Mouse (Mus musculus): ENCODE data around the gene Nfkb1. TPM values are rescaled to one million over a fixed set of nuclear protein-coding genes. Genes with fewer than 3 reads are reported as not detected.
A peak's percentile ranks its signal among the peaks of the same experiment; 100 is the strongest.

Gene Nfkb1
- polyA plus RNA-seq (2016; fragmentation: Nextera tagmentation; extraction: Ambion mirVana), result 9.4 and 11.1 TPM in 2 replicates

DNA sequence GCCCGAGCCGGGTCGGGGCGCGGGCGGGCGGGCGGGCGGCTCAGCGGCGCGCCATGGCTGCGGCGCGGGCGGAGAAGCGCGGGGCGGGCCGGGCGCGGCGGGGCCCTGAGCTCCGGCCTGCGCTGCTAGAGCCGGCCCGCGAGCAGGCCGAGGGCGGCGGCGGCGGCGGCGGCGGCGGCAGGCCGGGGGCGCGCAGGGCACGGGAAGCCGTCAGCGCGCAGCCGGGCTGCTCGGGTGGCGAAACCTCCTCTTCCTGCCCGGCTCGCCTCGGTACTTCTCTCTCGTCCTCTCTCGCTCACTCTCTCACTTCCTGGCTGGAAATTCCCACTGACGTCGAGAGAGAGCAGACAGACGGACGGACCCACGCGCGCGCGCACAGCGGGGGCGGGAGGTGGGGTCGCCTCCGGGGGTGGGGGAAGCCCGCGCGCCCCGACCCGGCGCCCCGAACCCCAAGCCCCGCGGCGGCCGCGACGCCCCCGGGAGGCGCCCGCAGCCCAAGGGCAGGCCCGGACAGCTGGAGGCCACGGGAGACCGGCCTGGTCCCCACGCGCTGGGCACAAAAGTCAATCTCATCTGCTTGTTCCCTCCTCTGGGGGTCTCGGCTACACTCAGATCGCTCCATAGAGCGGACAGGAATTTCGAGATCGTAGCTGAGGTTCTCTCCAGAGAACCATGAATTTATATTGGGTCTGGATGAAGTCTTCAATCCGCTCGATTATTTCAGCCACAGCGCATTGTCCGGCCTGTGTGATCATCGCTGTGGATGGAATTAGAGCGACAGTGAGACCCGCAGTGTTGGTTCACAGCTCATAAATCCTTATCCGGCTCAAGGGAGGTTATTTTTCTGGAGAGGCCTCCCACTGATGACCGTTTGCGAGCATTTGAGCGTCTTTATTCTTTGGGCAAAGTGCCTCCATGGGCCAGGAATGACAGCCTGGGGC is at the start of gene Nfkb1:
Gene Nfkb1, minus strand, starts transcription at position 357 of the 941 bp plus-strand sequence.
- H3K4me3 ChIP-seq, result peak within 1 kb of the TSS; percentile 92
- H3K27ac ChIP-seq, result peak within 1 kb of the TSS; percentile 98
- DNase-seq (ENCODE audit: low spot score), result peak; percentile 70
- peaks cover 44% of the 10 kb centered on the region for H3K4me1 ChIP-seq (replicated peaks)
- H3K9me3 ChIP-seq, result peaks cover 5% of the 10 kb centered on the region
- no peaks in the 10 kb centered on the region for H3K27me3 ChIP-seq (ENCODE audit: insufficient read depth, poor library complexity, severe bottlenecking)
- WGBS, result 4% methylated on average over 102 of the region's 102 CpGs
- peaks cover 9% of the 10 kb centered on the region for H3K36me3 ChIP-seq

- no peak overlapping the region for H3K4me3 ChIP-seq
- H3K36me3 ChIP-seq, result no peaks in the 10 kb centered on the region
- H3K27ac ChIP-seq, result no peak overlapping the region
- WGBS, result 87% methylated on average over 8 of the region's 8 CpGs
- no peaks in the 10 kb centered on the region for H3K27me3 ChIP-seq (ENCODE audit: insufficient read depth, poor library complexity, severe bottlenecking)
- H3K9me3 ChIP-seq, result no peaks in the 10 kb centered on the region
- no peak for DNase-seq (ENCODE audit: low spot score)
- H3K4me1 ChIP-seq (replicated peaks), result no peaks in the 10 kb centered on the region; the same call in 1 of the 2 replicates
These were observed 49.4 kb upstream of the Nfkb1 start for GRCm38 (mm10) chr3:135740711-135741110.

GRCm38 (mm10) chr3:135734736-135735135 is 43.4 kb upstream of the Nfkb1 start:
- no peak for DNase-seq (ENCODE audit: low spot score)
- Histone ChIP-seq H3K4me1 (replicated peaks) (peaks cover 4% of the 10 kb centered on the region), H3K36me3 (no peaks in the 10 kb centered on the region), H3K27ac (no peak overlapping the region), H3K4me3 (no peak overlapping the region), H3K9me3 (no peaks in the 10 kb centered on the region), H3K27me3 (ENCODE audit: insufficient read depth, poor library complexity, severe bottlenecking) (no peaks in the 10 kb centered on the region)
- 80% methylated on average over 1 of the region's 1 CpGs for whole genome bisulfite sequencing

- H3K36me3 ChIP-seq, result no peaks in the 10 kb centered on the region
- no peak overlapping the region for H3K4me3 ChIP-seq
- peaks cover 4% of the 10 kb centered on the region; the same call in 1 of the 2 replicates for H3K4me1 ChIP-seq (replicated peaks)
- no peak for DNase-seq (ENCODE audit: low spot score)
- 92% methylated on average over 10 of the region's 10 CpGs for WGBS
- H3K27me3 ChIP-seq (ENCODE audit: insufficient read depth, poor library complexity, severe bottlenecking), result no peaks in the 10 kb centered on the region
- no peak overlapping the region for H3K27ac ChIP-seq
- no peaks in the 10 kb centered on the region for H3K9me3 ChIP-seq
These were observed 41.5 kb upstream of the Nfkb1 start for GRCm38 (mm10) chr3:135732747-135733445.

DNA sequence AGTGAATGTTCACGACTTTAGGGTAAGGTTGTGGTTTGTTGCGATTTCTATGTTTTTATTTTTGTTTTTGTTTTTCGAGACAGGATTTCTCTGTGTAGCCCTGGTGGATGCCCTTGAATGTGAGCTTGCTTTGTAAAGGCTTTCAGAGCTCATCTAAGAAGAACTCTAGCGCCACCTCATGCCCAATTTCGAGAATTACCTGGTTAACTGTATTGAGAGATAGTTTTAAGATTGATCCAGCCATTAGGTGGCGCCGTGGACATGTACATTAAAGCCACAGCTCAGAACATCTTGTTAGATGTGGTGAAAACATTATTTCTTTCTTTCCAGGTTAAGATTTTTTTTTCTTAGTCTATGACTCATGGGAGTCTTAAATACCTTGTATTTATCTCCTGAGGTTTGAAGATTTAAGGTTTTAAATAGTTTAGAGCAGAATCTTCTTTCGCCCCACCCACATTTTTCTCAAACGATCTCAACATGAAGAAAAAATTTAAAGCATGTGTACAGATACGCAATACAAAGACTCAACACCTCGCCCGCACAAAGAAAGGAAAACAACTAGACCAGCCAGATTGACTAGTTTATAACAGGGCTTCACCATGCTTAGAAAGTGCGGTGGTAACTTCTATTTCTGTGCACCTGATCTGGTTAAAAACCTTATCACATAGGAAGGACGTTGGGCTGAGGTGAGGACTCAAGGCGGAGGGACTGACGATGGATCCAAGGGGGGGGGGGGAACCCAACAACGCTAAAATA is 40.1 kb upstream of the Nfkb1 start:
- peak; percentile 84 for DNase-seq (ENCODE audit: low spot score)
- WGBS, result 42% methylated on average over 17 of the region's 17 CpGs
- Histone ChIP-seq H3K4me1 (replicated peaks) (peaks cover 8% of the 10 kb centered on the region; the same call in 1 of the 2 replicates), H3K36me3 (no peaks in the 10 kb centered on the region), H3K9me3 (no peaks in the 10 kb centered on the region), H3K27me3 (ENCODE audit: insufficient read depth, poor library complexity, severe bottlenecking) (no peaks in the 10 kb centered on the region), H3K4me3 (no peak overlapping the region), H3K27ac (no peak overlapping the region)

DNA sequence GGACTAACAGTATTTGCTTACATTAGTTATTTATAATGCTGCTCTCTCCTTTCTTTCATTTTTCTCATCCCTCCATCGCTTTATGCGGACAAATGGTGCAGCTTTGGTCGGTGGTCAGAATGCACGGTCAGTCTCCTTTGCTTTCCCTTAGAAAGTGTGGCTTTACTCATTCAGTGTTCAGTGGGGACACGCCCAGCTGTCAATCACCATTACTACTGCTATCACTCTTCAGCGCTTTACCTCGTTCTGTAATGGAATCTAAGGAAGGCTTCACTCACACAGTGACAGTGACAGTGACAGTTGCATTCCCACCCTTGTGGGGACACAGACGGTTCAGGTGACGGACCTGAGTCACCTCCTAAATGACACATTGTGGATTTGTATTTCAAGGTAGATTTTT is 39.4 kb upstream of the Nfkb1 start:
- Histone ChIP-seq H3K36me3 (no peaks in the 10 kb centered on the region), H3K4me1 (replicated peaks) (peaks cover 14% of the 10 kb centered on the region; the same call in 1 of the 2 replicates), H3K9me3 (no peaks in the 10 kb centered on the region), H3K27me3 (ENCODE audit: insufficient read depth, poor library complexity, severe bottlenecking) (no peaks in the 10 kb centered on the region), H3K4me3 (no peak overlapping the region), H3K27ac (no peak overlapping the region)
- DNase-seq (ENCODE audit: low spot score), result peak; percentile 5
- 56% methylated on average over 9 of the region's 9 CpGs for WGBS

GRCm38 (mm10) chr3:135729575-135729974 is 38.2 kb upstream of the Nfkb1 start:
- H3K36me3 ChIP-seq, result no peaks in the 10 kb centered on the region
- no peak for DNase-seq (ENCODE audit: low spot score)
- no peaks in the 10 kb centered on the region for H3K9me3 ChIP-seq
- H3K4me3 ChIP-seq, result no peak overlapping the region
- peaks cover 14% of the 10 kb centered on the region; the same call in 1 of the 2 replicates for H3K4me1 ChIP-seq (replicated peaks)
- WGBS, result 87% methylated on average over 5 of the region's 5 CpGs
- H3K27ac ChIP-seq, result no peak overlapping the region
- H3K27me3 ChIP-seq (ENCODE audit: insufficient read depth, poor library complexity, severe bottlenecking), result no peaks in the 10 kb centered on the region

DNA sequence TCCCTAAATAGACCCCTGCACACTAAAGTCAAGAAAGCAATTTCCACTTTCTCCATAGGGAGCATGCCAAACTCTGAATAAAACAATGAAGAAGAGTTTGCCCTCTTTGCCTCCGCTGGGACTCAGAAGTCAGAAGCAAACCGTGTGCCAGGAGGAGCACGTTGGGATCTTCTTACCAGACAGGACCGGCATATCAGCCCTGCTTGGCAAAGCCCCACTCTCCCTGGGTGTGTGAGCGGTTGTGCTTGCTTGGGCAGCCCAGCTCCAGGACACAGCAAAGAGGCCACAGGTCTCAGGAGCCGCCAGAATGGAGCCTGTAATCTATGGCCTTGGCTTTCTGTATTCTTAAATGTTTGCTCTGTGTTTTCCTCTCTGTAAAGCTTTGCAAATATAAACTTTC is 37.6 kb upstream of the Nfkb1 start:
- Histone ChIP-seq H3K9me3 (no peaks in the 10 kb centered on the region), H3K4me1 (replicated peaks) (peaks cover 14% of the 10 kb centered on the region; the same call in 1 of the 2 replicates), H3K27me3 (ENCODE audit: insufficient read depth, poor library complexity, severe bottlenecking) (no peaks in the 10 kb centered on the region), H3K36me3 (no peaks in the 10 kb centered on the region), H3K4me3 (no peak overlapping the region), H3K27ac (no peak overlapping the region)
- DNase-seq (ENCODE audit: low spot score), result no peak
- WGBS, result 72% methylated on average over 6 of the region's 6 CpGs

- no peak for DNase-seq (ENCODE audit: low spot score)
- no peaks in the 10 kb centered on the region for H3K9me3 ChIP-seq
- no peak overlapping the region for H3K4me3 ChIP-seq
- peaks cover 14% of the 10 kb centered on the region; the same call in 1 of the 2 replicates for H3K4me1 ChIP-seq (replicated peaks)
- no peaks in the 10 kb centered on the region for H3K27me3 ChIP-seq (ENCODE audit: insufficient read depth, poor library complexity, severe bottlenecking)
- no peak overlapping the region for H3K27ac ChIP-seq
- no peaks in the 10 kb centered on the region for H3K36me3 ChIP-seq
- WGBS, result 90% methylated on average over 10 of the region's 10 CpGs
These were observed 36.0 kb upstream of the Nfkb1 start for GRCm38 (mm10) chr3:135727339-135727738.

GRCm38 (mm10) chr3:135726521-135727275 is 35.4 kb upstream of the Nfkb1 start:
- no peaks in the 10 kb centered on the region for H3K9me3 ChIP-seq
- H3K4me1 ChIP-seq (replicated peaks), result peaks cover 14% of the 10 kb centered on the region; the same call in 1 of the 2 replicates
- WGBS, result 87% methylated on average over 7 of the region's 7 CpGs
- no peak for DNase-seq (ENCODE audit: low spot score)
- no peak overlapping the region; the same call in 1 of the 2 replicates for H3K27ac ChIP-seq
- H3K27me3 ChIP-seq (ENCODE audit: insufficient read depth, poor library complexity, severe bottlenecking), result no peaks in the 10 kb centered on the region
- H3K36me3 ChIP-seq, result no peaks in the 10 kb centered on the region
- no peak overlapping the region for H3K4me3 ChIP-seq

DNA sequence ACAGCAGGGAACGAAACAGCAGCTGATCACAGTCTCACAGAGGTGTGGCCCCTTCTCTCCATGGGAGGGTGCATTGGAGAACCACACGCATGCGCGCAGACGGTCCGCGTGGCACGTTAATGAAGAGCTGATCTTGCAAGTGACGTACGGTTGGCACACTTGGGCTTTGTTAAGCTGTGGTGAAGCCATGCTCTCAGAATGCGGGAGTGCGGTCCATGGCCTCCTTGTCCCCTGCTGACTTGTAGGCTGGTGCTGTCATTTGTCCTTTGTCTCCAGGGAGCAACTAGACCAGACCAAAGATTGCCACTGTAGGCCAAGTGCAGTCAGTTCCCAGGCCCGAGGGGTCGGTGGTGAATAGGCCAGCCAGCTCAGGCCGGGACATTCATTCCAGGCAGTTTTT is 34.7 kb upstream of the Nfkb1 start:
- Histone ChIP-seq H3K9me3 (no peaks in the 10 kb centered on the region), H3K27me3 (ENCODE audit: insufficient read depth, poor library complexity, severe bottlenecking) (no peaks in the 10 kb centered on the region), H3K4me3 (no peak overlapping the region), H3K4me1 (replicated peaks) (peaks cover 14% of the 10 kb centered on the region; the same call in 1 of the 2 replicates), H3K36me3 (no peaks in the 10 kb centered on the region), H3K27ac (peak overlapping the region; percentile 60; the same call in 1 of the 2 replicates)
- 73% methylated on average over 15 of the region's 15 CpGs for WGBS
- peak; percentile 4 for DNase-seq (ENCODE audit: low spot score)

GRCm38 (mm10) chr3:135722104-135722503 is 30.8 kb upstream of the Nfkb1 start:
- WGBS, result 88% methylated on average over 2 of the region's 2 CpGs
- DNase-seq (ENCODE audit: low spot score), result no peak
- no peak overlapping the region for H3K27ac ChIP-seq
- peaks cover 10% of the 10 kb centered on the region; the same call in 1 of the 2 replicates for H3K4me1 ChIP-seq (replicated peaks)
- H3K9me3 ChIP-seq, result no peaks in the 10 kb centered on the region
- no peaks in the 10 kb centered on the region for H3K36me3 ChIP-seq
- no peak overlapping the region for H3K4me3 ChIP-seq
- no peaks in the 10 kb centered on the region for H3K27me3 ChIP-seq (ENCODE audit: insufficient read depth, poor library complexity, severe bottlenecking)

All from hindbrain, embryonic 10.5 days (tissue).